Mouse (Mus musculus): ENCODE measurements around the gene Gm3286. TPM values are rescaled to one million over a fixed set of nuclear protein-coding genes. Genes with fewer than 3 reads are reported as not detected.

Gene Gm3286
- not detected for polyA plus RNA-seq (2015; fragmentation: Illumina TruSeq; extraction: RNeasy Lipid Tissue Mini Kit (QIAGEN cat#74804); ENCODE audit: low read depth, low replicate concordance)

GRCm38 (mm10) chr5:95510458-95510857, at the start of gene Gm3286:
Gene Gm3286, plus strand, starts transcription at chr5:95510758.

Other genes starting within 250 kb of the Gm3286 start
- not detected for gene Gm10424, start 238.0 kb upstream of the Gm3286 start, polyA plus RNA-seq (2015; fragmentation: Illumina TruSeq; extraction: RNeasy Lipid Tissue Mini Kit (QIAGEN cat#74804); ENCODE audit: low read depth, low replicate concordance)
- gene Gm3259, start 204.8 kb upstream of the Gm3286 start, polyA plus RNA-seq (2015; fragmentation: Illumina TruSeq; extraction: RNeasy Lipid Tissue Mini Kit (QIAGEN cat#74804); ENCODE audit: low read depth, low replicate concordance): not detected
- gene D5Ertd577e, start 54.0 kb upstream of the Gm3286 start, polyA plus RNA-seq (2015; fragmentation: Illumina TruSeq; extraction: RNeasy Lipid Tissue Mini Kit (QIAGEN cat#74804); ENCODE audit: low read depth, low replicate concordance): not detected
- gene Gm7971, start 84.1 kb downstream of the Gm3286 start, polyA plus RNA-seq (2015; fragmentation: Illumina TruSeq; extraction: RNeasy Lipid Tissue Mini Kit (QIAGEN cat#74804); ENCODE audit: low read depth, low replicate concordance): not detected
- gene Gm7978, start 225.4 kb downstream of the Gm3286 start, polyA plus RNA-seq (2015; fragmentation: Illumina TruSeq; extraction: RNeasy Lipid Tissue Mini Kit (QIAGEN cat#74804); ENCODE audit: low read depth, low replicate concordance): not detected
- not detected for gene Gm7982, start 231.3 kb downstream of the Gm3286 start, polyA plus RNA-seq (2015; fragmentation: Illumina TruSeq; extraction: RNeasy Lipid Tissue Mini Kit (QIAGEN cat#74804); ENCODE audit: low read depth, low replicate concordance)

All from brain, adult 10 weeks (tissue).